Mouse (Mus musculus): ENCODE data around the gene Stk11ip. TPM values are rescaled to one million over a fixed set of nuclear protein-coding genes. Genes with fewer than 3 reads are reported as not detected.
A peak's percentile ranks its signal among the peaks of the same experiment; 100 is the strongest.

The Stk11ip gene
- polyA plus RNA-seq, 1 experiment from 2014 or later: 18.6 TPM

DNA sequence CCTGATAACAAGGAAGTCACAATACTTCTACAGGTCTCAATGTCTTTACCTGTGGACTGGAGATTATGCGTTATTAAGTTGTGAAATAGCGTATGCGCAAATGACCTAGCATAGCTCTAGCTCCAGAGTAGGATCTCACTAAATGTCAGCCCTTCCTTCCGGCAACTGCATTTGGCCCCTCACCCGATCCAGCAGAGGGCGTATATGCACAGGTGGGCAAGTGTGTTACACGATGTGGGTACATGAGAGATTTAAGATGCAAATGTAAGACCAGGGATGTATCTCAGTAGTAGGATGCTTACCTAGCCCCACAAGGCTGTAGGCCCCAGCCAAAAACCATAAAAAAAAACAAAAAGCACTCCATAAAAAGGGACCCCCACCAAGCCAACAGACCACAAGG is 21.9 kb upstream of the Stk11ip start:
- Histone ChIP-seq H3K27ac (ENCODE audit: low read length) (no peak overlapping the region), H3K4me1 (ENCODE audit: control insufficient read depth, insufficient read depth, low read length) (peaks cover 16% of the 10 kb centered on the region), H3K9ac (ENCODE audit: low read length) (no peak overlapping the region), H3K36me3 (ENCODE audit: control insufficient read depth, insufficient read depth, low read length) (peaks cover 39% of the 10 kb centered on the region), H3K27me3 (ENCODE audit: control insufficient read depth, insufficient read depth, low read length) (no peaks in the 10 kb centered on the region), H3K4me3 (replicated peaks; ENCODE audit: low read length) (no peak overlapping the region), H3K9me3 (replicated peaks; ENCODE audit: control insufficient read depth, low read length) (no peaks in the 10 kb centered on the region), H3K4me2 (ENCODE audit: low read depth, low read length) (no peak overlapping the region)
- WGBS: 80% methylated on average over 7 of the region's 7 CpGs
- ATAC-seq (ENCODE audit: insufficient read depth, low FRiP score): no peak

DNA sequence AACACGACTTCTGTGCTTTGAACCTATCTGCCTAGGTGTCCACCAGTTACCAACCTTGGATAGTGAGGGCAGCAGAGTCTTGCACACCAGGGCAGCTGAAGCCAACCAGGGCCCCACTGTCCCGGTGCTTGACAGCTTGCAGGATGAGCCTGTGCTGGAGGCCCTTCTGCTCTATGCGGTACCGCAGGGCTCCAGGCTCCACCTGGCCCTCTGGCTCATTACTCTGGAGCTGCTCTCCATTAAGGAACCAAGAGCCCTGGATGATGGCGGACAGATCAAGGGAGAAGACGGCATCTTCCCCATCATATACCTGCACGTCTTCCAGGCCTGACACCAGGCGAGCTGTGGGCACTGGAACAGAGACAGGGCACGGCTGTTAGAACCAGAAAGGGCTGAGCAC is 19.4 kb upstream of the Stk11ip start:
- Histone ChIP-seq H3K4me3 (replicated peaks; ENCODE audit: low read length) (no peak overlapping the region), H3K9ac (ENCODE audit: low read length) (no peak overlapping the region), H3K9me3 (replicated peaks; ENCODE audit: control insufficient read depth, low read length) (no peaks in the 10 kb centered on the region), H3K4me1 (ENCODE audit: control insufficient read depth, insufficient read depth, low read length) (peaks cover 24% of the 10 kb centered on the region), H3K27me3 (ENCODE audit: control insufficient read depth, insufficient read depth, low read length) (no peaks in the 10 kb centered on the region), H3K4me2 (ENCODE audit: low read depth, low read length) (no peak overlapping the region), H3K27ac (ENCODE audit: low read length) (no peak overlapping the region), H3K36me3 (ENCODE audit: control insufficient read depth, insufficient read depth, low read length) (peaks cover 32% of the 10 kb centered on the region)
- WGBS: 92% methylated on average over 9 of the region's 9 CpGs
- no peak for ATAC-seq (ENCODE audit: insufficient read depth, low FRiP score)

- H3K36me3 ChIP-seq (ENCODE audit: control insufficient read depth, insufficient read depth, low read length): peaks cover 32% of the 10 kb centered on the region
- no peaks in the 10 kb centered on the region for H3K9me3 ChIP-seq (replicated peaks; ENCODE audit: control insufficient read depth, low read length)
- WGBS: 84% methylated on average over 25 of the region's 25 CpGs
- peak overlapping the region; percentile 96; the same call in 1 of the 2 replicates for H3K4me2 ChIP-seq (ENCODE audit: low read depth, low read length)
- peaks cover 30% of the 10 kb centered on the region for H3K4me1 ChIP-seq (ENCODE audit: control insufficient read depth, insufficient read depth, low read length)
- no peak overlapping the region for H3K4me3 ChIP-seq (replicated peaks; ENCODE audit: low read length)
- ATAC-seq (ENCODE audit: insufficient read depth, low FRiP score): no peak
- no peak overlapping the region for H3K9ac ChIP-seq (ENCODE audit: low read length)
- no peaks in the 10 kb centered on the region for H3K27me3 ChIP-seq (ENCODE audit: control insufficient read depth, insufficient read depth, low read length)
- no peak overlapping the region for H3K27ac ChIP-seq (ENCODE audit: low read length)
Measured at GRCm38 (mm10) chr1:75502945-75503650, 18.2 kb upstream of the Stk11ip start.

DNA sequence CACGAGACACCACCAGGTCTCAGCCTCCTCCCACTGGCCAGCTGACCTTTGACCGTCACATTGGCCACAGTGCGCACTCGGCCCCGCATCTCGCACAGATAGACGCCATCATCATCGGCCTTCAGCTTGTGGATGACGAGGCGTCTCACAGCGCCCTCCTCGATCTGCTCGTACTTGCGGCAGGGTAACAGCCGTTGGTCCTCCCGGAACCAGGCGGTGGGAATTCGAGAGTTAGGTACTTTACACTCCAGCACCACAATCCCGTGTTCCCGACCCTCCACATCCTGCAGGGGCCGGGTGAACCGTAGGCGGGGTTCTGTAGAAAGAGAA is 17.7 kb upstream of the Stk11ip start:
- no peaks in the 10 kb centered on the region for H3K9me3 ChIP-seq (replicated peaks; ENCODE audit: control insufficient read depth, low read length)
- H3K27me3 ChIP-seq (ENCODE audit: control insufficient read depth, insufficient read depth, low read length): no peaks in the 10 kb centered on the region
- peaks cover 32% of the 10 kb centered on the region for H3K36me3 ChIP-seq (ENCODE audit: control insufficient read depth, insufficient read depth, low read length)
- ATAC-seq (ENCODE audit: insufficient read depth, low FRiP score): no peak
- WGBS: 69% methylated on average over 23 of the region's 23 CpGs
- 0 out of 2 replicates have a peak overlapping the region, but pooled peaks have one; percentile 1 for H3K9ac ChIP-seq (ENCODE audit: low read length)
- 0 out of 2 replicates have a peak overlapping the region, but pooled peaks have one; percentile 3 for H3K4me3 ChIP-seq (replicated peaks; ENCODE audit: low read length)
- H3K4me1 ChIP-seq (ENCODE audit: control insufficient read depth, insufficient read depth, low read length): peaks cover 30% of the 10 kb centered on the region
- peak overlapping the region; percentile 96 for H3K4me2 ChIP-seq (ENCODE audit: low read depth, low read length)
- no peak overlapping the region for H3K27ac ChIP-seq (ENCODE audit: low read length)

- Histone ChIP-seq H3K36me3 (ENCODE audit: control insufficient read depth, insufficient read depth, low read length) (peaks cover 25% of the 10 kb centered on the region), H3K27me3 (ENCODE audit: control insufficient read depth, insufficient read depth, low read length) (no peaks in the 10 kb centered on the region), H3K9ac (ENCODE audit: low read length) (peak overlapping the region; percentile 83), H3K4me1 (ENCODE audit: control insufficient read depth, insufficient read depth, low read length) (peaks cover 30% of the 10 kb centered on the region), H3K27ac (ENCODE audit: low read length) (peak overlapping the region; percentile 89; the same call in 1 of the 2 replicates), H3K4me3 (replicated peaks; ENCODE audit: low read length) (peak overlapping the region; percentile 90), H3K9me3 (replicated peaks; ENCODE audit: control insufficient read depth, low read length) (no peaks in the 10 kb centered on the region), H3K4me2 (ENCODE audit: low read depth, low read length) (peak overlapping the region; percentile 96)
- ATAC-seq (ENCODE audit: insufficient read depth, low FRiP score): no peak
- WGBS: 51% methylated on average over 9 of the region's 9 CpGs
Measured at GRCm38 (mm10) chr1:75504256-75505045, 16.9 kb upstream of the Stk11ip start.

DNA sequence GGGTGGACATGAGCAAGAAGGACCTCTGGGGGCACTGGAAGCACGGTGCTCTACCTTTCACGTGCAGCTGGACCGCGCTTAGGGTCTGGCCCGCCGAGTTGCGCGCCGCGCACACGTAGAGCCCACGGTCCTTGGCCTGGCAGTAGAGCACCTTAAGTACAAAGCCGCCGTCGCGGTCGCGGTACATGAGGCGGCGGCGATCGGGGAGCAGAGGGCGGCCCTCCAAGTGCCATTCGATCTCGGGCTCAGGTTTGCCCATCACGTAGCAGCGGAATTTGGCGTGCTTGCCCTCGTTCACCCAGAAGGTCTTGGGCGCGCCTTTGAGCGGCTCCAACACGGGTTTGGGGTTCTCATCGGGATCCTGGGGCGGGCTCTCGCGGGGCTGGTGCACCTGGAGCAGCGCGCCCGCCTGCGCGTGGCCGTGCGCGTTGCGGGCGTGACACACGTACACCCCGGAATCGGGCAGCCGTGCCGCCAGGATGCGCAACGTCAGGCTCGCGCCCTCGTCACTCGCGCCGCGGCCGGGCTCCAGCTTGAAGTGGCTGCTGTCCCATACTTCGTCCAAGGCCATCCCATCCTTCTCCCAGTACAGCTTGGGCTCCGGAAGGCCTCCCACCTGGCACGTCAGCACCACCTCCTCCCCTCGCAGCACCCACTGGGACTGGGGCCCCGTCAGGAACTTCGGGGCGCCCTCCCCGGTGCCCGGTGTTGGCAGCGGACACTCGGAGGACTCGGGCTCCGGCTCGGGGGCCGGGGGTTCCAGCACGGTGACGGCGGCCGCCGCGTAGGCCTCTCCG is 16.0 kb upstream of the Stk11ip start:
- under 1% methylated on average over 82 of the region's 84 CpGs for WGBS
- ATAC-seq (ENCODE audit: insufficient read depth, low FRiP score): peak; percentile 73
- peaks cover 32% of the 10 kb centered on the region for H3K4me1 ChIP-seq (ENCODE audit: control insufficient read depth, insufficient read depth, low read length)

DNA sequence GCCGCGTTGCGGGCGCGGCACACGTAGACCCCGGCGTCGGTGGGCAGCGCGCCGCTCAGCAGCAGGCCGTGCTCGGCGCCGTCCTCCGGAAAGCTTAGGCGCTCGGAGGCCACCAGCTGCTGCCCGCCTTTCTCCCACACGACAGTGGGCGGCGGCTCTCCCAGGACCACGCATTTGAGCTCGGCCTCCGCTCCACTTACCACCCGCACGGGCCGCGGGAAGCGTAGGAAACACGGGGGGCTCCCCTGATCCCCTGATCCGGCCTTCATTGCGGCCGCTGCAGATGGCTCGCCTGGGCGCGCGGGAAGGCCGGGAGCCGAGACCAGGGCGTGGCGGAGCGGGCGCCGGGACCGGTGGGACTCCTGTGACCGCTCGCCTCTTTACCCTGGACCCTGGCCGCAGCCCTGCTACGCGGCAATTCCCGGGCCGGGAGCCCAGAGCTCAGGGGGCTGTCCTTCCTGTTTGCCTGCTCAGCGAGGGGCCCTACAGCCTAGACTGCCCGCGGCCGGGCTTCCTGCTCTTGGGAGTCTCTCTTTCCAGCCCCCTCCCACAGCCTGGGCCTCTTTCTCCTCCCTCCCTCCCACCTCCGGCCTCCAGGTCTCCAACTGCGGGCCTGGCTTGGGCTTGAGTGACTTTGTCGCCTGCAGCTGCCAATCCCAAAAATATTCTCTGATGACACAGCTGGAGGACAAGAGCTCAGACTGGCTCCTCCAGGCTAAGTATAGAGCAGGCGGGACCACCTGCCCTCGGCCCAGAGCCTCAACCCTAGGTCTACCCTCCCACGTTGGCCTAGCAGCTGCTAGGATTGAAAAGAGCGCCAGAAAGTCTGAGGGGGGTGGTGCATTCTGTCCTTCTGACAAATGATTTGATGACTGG is 15.1 kb upstream of the Stk11ip start, which contains the start of gene Obsl1:
Obsl1 (minus strand) TSS at position 497 of the 876 bp plus-strand sequence.
- peaks cover 11% of the 10 kb centered on the region for H3K36me3 ChIP-seq (ENCODE audit: control insufficient read depth, insufficient read depth, low read length)
- peaks cover 34% of the 10 kb centered on the region for H3K4me1 ChIP-seq (ENCODE audit: control insufficient read depth, insufficient read depth, low read length)
- peak within 1 kb of the TSS; percentile 90 for H3K4me3 ChIP-seq (replicated peaks; ENCODE audit: low read length)
- no peaks in the 10 kb centered on the region for H3K9me3 ChIP-seq (replicated peaks; ENCODE audit: control insufficient read depth, low read length)
- H3K27me3 ChIP-seq (ENCODE audit: control insufficient read depth, insufficient read depth, low read length): no peaks in the 10 kb centered on the region
- ATAC-seq (ENCODE audit: insufficient read depth, low FRiP score): peak; percentile 92
- peak within 1 kb of the TSS; percentile 83 for H3K9ac ChIP-seq (ENCODE audit: low read length)
- under 1% methylated on average over 63 of the region's 65 CpGs for WGBS
- peak within 1 kb of the TSS; percentile 96 for H3K4me2 ChIP-seq (ENCODE audit: low read depth, low read length)
- H3K27ac ChIP-seq (ENCODE audit: low read length): peak within 1 kb of the TSS; percentile 89

More for the DNA sequence above, 16.0 kb upstream of the Stk11ip start:
- no peaks in the 10 kb centered on the region for H3K9me3 ChIP-seq (replicated peaks; ENCODE audit: control insufficient read depth, low read length)
- peak overlapping the region; percentile 83 for H3K9ac ChIP-seq (ENCODE audit: low read length)
- peak overlapping the region; percentile 90 for H3K4me3 ChIP-seq (replicated peaks; ENCODE audit: low read length)
- peak overlapping the region; percentile 89 for H3K27ac ChIP-seq (ENCODE audit: low read length)
- peaks cover 16% of the 10 kb centered on the region for H3K36me3 ChIP-seq (ENCODE audit: control insufficient read depth, insufficient read depth, low read length)
- peak overlapping the region; percentile 96 for H3K4me2 ChIP-seq (ENCODE audit: low read depth, low read length)
- H3K27me3 ChIP-seq (ENCODE audit: control insufficient read depth, insufficient read depth, low read length): no peaks in the 10 kb centered on the region

DNA sequence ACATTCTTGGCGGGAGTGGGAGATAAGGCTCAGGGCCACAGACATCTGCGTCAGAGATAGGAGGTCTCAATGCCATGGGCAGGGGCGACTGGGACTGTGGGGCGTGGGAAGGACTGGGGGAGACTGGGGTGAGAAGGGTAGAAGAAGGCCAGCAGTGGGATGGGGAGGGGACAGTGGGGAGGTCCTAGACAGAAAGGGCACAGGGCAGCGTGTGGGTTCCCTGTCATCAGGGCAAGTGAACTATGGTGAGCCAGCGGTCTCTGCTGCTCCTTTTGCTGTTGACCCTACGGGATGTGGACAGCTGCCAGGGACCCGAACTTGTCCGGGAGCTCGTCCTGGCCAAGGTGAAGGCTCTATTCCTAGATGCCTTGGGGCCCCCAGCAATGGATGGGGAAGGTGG is 14.3 kb upstream of the Stk11ip start, which contains the start of gene Inha:
Inha (plus strand) TSS at position 72 of the 400 bp plus-strand sequence.
- WGBS: 55% methylated on average over 10 of the region's 10 CpGs

More for the DNA sequence above, 14.3 kb upstream of the Stk11ip start, which contains the start of gene Inha:
- Histone ChIP-seq H3K36me3 (ENCODE audit: control insufficient read depth, insufficient read depth, low read length) (0 out of 2 replicates have a peak, but pooled peaks cover 3% of the 10 kb centered on the region), H3K27ac (ENCODE audit: low read length) (peak within 1 kb of the TSS; percentile 89), H3K9me3 (replicated peaks; ENCODE audit: control insufficient read depth, low read length) (no peaks in the 10 kb centered on the region), H3K4me3 (replicated peaks; ENCODE audit: low read length) (peak within 1 kb of the TSS; percentile 90), H3K27me3 (ENCODE audit: control insufficient read depth, insufficient read depth, low read length) (no peaks in the 10 kb centered on the region), H3K9ac (ENCODE audit: low read length) (peak within 1 kb of the TSS; percentile 83), H3K4me1 (ENCODE audit: control insufficient read depth, insufficient read depth, low read length) (peaks cover 39% of the 10 kb centered on the region), H3K4me2 (ENCODE audit: low read depth, low read length) (peak within 1 kb of the TSS; percentile 96)
- no peak for ATAC-seq (ENCODE audit: insufficient read depth, low FRiP score)

Data from stomach, embryonic 16.5 days (tissue).